Mouse (Mus musculus) liver, adult 2 months (tissue): Measurements from ENCODE around the gene Olfr286.

Source experiments
- CTCF ChIP-seq: fragments of 200-500 bp; IDR thresholded peaks from 2 replicates; pipeline ENCODE4 v1.5.1; 2011; ENCODE audit warnings: low read depth, low read length, control low read depth
- POLR2A ChIP-seq: fragments of 200-500 bp; IDR thresholded peaks from 2 replicates; pipeline ENCODE4 v1.6.1; 2011; ENCODE audit warnings: low read length, control low read depth; ENCODE audit not compliant: insufficient read depth; ENCODE audit errors: extremely low read depth

DNA sequence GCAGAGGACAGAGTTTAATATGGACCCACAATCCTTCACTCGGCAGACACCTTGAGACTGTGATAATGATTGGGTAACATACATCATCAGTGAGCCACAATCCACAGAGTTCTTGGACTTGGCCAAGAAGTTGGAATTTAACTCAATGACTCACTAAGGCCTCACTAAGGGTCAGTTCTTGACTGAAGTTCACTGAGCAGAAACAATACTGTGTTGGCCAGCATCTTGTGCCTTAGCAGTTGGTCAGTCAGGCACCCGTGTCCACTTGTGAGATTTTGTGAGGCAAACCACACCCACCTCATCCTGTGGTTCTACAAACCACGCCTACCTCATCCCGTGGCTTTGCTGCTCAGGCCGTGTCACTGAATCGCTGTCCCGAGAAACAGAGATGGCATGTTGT, 24.6 kb downstream of the Olfr286 start:
- no peak for TF ChIP-seq POLR2A
- TF ChIP-seq CTCF, result no peak
